Mouse (Mus musculus) neural tube, embryonic 14.5 days (tissue): Measurements from ENCODE around the gene Chrna10. TPM values are rescaled to one million over a fixed set of nuclear protein-coding genes. Genes with fewer than 3 reads are reported as not detected.

Source experiments
- ATAC-seq: fragments of 200-750 bp; cut with Nextera tagmentation; 2 replicates; pipeline ENCODE4 v1.8.0; 2017; ENCODE audit warnings: low read depth, mild to moderate bottlenecking, moderate TSS enrichment, moderate library complexity
- H3K27ac ChIP-seq: fragments of 300-500 bp; sonication (generic); 2 replicates; pipeline ENCODE4 v1.5.1; 2014; ENCODE audit warnings: low read depth, mild to moderate bottlenecking, control low read depth, low read length, moderate library complexity, mixed read lengths
- H3K27me3 ChIP-seq: fragments of 300-500 bp; sonication (generic); 2 replicates; pipeline ENCODE4 v1.6.1; 2014; ENCODE audit warnings: low read length; ENCODE audit not compliant: control insufficient read depth, insufficient read depth
- H3K36me3 ChIP-seq: fragments of 300-500 bp; sonication (generic); 2 replicates; pipeline ENCODE4 v1.6.1; 2014; ENCODE audit warnings: low read length, mixed read lengths; ENCODE audit not compliant: control insufficient read depth, insufficient read depth
- H3K4me1 ChIP-seq: fragments of 300-500 bp; sonication (generic); 2 replicates; pipeline ENCODE4 v1.6.1; 2014; ENCODE audit warnings: low read length; ENCODE audit not compliant: control insufficient read depth, insufficient read depth
- H3K4me2 ChIP-seq: fragments of 300-500 bp; sonication (generic); 2 replicates; pipeline ENCODE4 v1.6.1; 2014; ENCODE audit warnings: mild to moderate bottlenecking, low read depth, low read length, control low read depth
- H3K4me3 ChIP-seq: fragments of 300-500 bp; sonication (generic); 2 replicates; pipeline ENCODE4 v1.5.1; 2014; ENCODE audit warnings: low read depth, low read length, control low read depth, mixed read lengths
- H3K9ac ChIP-seq: fragments of 300-500 bp; sonication (generic); replicated peaks from 2 replicates; pipeline ENCODE4 v1.6.1; 2014; ENCODE audit warnings: low read depth, mild to moderate bottlenecking, control low read depth, low read length, mixed read lengths
- H3K9me3 ChIP-seq: fragments of 300-500 bp; sonication (generic); 2 replicates; pipeline ENCODE4 v1.6.1; 2016; ENCODE audit warnings: low read length; ENCODE audit not compliant: control insufficient read depth
- WGBS: fragments of 180-500 bp; shearing (Covaris S2); extraction: QIAGEN DNeasy Blood & Tissue Kit; methylation state at CpG from one replicate; pipeline ENCODE4 v1.1.7; 2014; 5-methylcytosine and 5-hydroxymethylcytosine counted together
- polyA plus RNA-seq: library from polyadenylated mRNA; unstranded; fragments of >200 nt; fragmentation: Nextera tagmentation; extraction: Ambion mirVana; gene quantifications from 2 replicates; pipeline ENCODE4 v1.2.1, GENCODE M21; 2014

The Chrna10 gene
- 0.21 TPM in 1 of 2 replicates, not detected in the other for polyA plus RNA-seq

DNA sequence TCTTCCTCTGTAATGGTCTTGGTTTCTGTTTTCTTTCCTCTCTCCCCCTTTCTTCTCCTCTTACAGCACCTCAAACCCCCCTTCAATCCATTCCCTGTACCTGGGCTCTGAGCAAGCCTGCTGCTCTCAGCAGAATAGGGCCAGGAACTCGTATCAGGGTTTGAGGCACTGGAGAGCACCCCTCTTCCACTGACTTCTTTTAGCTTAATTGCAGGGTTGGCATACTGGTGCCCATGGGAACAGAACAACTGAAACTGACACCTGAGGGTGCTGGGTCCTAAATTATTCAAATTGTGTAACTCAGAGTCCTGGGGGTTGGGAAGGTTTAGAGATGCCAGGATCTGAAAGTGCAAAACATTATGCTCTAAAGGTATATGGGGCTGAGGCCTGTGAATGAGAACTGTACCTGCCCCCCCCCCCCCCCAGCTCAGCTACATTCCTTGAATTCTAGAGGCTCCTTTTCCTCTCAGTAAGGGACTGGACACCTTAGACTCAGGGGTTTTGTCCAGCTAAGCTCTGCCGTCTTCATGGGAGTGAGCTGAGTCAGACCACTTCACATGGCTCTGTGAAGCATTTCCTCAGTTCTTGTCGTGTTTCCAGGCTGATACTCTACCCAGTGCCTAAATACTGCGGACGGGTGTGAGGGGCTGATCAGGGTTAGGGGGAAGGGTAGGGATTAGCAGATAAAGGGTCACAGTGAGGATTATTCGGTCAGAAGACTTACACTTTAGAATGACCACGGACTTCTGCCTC lies at the start of gene Chrna10:
Gene Chrna10 (minus strand): TSS at position 250 of the 753 bp plus-strand sequence.
- H3K4me1 ChIP-seq = no peaks in the 10 kb centered on the region
- WGBS = 66% methylated on average over 7 of the region's 7 CpGs
- H3K4me3 ChIP-seq = no peak within 1 kb of the TSS
- ATAC-seq = no peak
- H3K36me3 ChIP-seq = peaks cover 28% of the 10 kb centered on the region
- H3K4me2 ChIP-seq = no peak within 1 kb of the TSS
- no peak within 1 kb of the TSS for H3K27ac ChIP-seq
- no peak within 1 kb of the TSS for H3K9ac ChIP-seq
- no peaks in the 10 kb centered on the region for H3K9me3 ChIP-seq
- H3K27me3 ChIP-seq = no peaks in the 10 kb centered on the region

DNA sequence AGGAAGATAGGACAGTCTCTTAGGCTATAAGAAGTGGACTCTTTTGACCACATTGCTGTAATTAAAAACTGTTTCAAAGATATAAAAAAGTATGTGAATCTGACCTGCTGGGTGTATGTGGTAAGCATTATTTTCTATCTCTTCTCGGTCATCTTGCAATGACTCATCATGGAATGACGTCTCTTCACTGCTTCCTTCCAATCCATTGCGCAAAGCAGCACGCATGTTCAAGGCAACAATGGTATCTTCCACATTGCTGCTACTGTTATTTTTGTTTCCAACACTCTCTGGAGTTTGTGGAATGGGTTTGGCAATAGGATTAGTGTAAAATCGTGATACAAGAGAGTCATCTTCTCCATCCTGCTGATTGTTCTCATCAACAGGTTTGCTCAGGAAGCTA lies 37.1 kb upstream of the Chrna10 start:
- Histone ChIP-seq H3K9me3 (no peaks in the 10 kb centered on the region), H3K27ac (no peak overlapping the region), H3K4me3 (no peak overlapping the region), H3K9ac (no peak overlapping the region), H3K4me1 (no peaks in the 10 kb centered on the region), H3K4me2 (no peak overlapping the region), H3K27me3 (no peaks in the 10 kb centered on the region), H3K36me3 (peaks cover 42% of the 10 kb centered on the region)
- 97% methylated on average over 5 of the region's 5 CpGs for WGBS
- no peak for ATAC-seq

DNA sequence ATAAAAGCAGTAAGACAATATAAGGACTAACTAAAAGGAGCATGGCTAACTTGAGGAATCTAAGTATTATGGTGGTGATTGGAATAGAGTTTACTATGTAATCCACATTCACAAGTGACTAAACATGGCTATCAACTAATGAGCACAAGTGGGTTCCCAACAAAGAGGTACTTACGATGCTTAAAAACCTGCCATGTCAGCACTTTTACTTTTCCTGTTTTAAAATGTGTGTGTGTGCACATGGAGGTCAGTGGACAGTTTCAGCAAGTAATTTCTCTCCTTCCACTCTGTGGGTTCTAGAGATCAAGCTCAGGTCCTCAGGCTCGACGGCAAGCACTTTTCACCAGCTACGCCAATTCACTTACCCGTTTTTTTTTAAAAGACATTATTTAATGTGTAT lies 21.3 kb upstream of the Chrna10 start:
- H3K9ac ChIP-seq = no peak overlapping the region
- H3K4me3 ChIP-seq = no peak overlapping the region
- peaks cover 52% of the 10 kb centered on the region for H3K36me3 ChIP-seq
- no peaks in the 10 kb centered on the region for H3K4me1 ChIP-seq
- no peak overlapping the region for H3K4me2 ChIP-seq
- 97% methylated on average over 5 of the region's 5 CpGs for WGBS
- H3K27me3 ChIP-seq = no peaks in the 10 kb centered on the region
- H3K27ac ChIP-seq = no peak overlapping the region
- H3K9me3 ChIP-seq = no peaks in the 10 kb centered on the region
- ATAC-seq = no peak

DNA sequence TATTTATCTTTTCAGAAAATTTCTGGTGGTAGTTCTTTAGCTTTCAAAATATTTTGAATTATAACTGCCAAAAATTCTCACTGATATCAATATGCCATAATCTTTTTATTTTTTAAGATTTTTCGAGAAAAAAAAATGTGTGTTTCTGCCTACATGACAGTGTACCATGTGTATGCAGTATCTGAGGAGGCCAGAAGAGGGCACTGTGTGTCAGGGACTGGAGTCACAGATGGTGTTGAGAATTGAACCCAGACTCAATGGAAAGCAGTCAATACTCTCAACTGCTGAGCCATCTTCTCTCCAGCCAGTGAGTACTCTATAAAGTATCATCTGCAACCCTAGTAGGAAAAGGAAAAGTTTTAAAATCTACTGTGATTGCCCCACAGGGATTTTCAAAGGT lies 20.8 kb upstream of the Chrna10 start:
- no peak overlapping the region for H3K9ac ChIP-seq
- H3K36me3 ChIP-seq = peaks cover 54% of the 10 kb centered on the region
- no peaks in the 10 kb centered on the region for H3K9me3 ChIP-seq
- H3K4me2 ChIP-seq = no peak overlapping the region
- 95% methylated on average over 1 of the region's 1 CpGs for WGBS
- H3K4me1 ChIP-seq = no peaks in the 10 kb centered on the region
- no peak for ATAC-seq
- no peaks in the 10 kb centered on the region for H3K27me3 ChIP-seq
- no peak overlapping the region for H3K4me3 ChIP-seq
- H3K27ac ChIP-seq = no peak overlapping the region

DNA sequence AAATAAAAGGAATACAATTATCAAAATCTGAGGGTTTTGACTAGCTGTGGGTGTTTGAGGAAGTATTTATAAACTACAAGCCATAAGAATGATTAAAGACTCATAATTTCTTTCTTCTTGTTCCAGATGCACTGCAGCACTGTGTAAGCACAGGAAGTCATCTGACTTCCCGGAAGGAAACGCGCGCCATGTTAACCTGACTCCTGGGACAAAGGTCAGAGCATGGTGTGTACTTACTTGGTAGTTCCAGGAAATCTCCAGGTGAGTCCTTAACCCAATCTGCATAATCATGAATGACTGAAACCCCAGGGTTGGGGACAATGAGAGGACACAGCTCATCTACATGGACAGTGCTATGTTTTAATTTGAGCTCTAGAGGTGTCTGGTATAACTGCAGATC lies 15.8 kb upstream of the Chrna10 start:
- Histone ChIP-seq H3K27ac (no peak overlapping the region), H3K4me3 (no peak overlapping the region), H3K4me2 (no peak overlapping the region), H3K9me3 (no peaks in the 10 kb centered on the region), H3K27me3 (no peaks in the 10 kb centered on the region), H3K4me1 (no peaks in the 10 kb centered on the region), H3K9ac (no peak overlapping the region), H3K36me3 (peaks cover 74% of the 10 kb centered on the region)
- WGBS = 87% methylated on average over 4 of the region's 4 CpGs
- ATAC-seq = no peak

DNA sequence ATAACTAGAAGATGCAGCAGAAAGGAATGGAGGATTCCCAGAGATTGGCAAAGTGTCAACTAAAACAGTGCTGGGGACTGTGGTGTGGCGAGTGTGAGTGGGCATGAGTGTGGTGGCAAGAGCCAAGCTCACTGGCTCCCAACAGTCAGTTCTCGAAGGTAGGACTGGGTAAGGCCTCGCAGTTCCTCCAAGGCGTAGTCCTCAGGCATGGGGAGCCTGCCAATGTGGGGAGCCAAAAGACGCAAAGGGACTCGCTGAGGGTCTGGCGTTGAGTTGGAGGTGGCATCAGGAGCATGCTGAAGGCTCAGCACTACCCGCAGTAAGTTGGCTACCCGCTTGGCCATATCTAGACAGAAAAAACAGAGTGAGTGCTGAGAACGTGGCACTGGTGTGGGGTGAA lies 3.7 kb upstream of the Chrna10 start:
- Histone ChIP-seq H3K27ac (no peak overlapping the region), H3K4me2 (no peak overlapping the region), H3K9ac (no peak overlapping the region), H3K9me3 (no peaks in the 10 kb centered on the region), H3K4me1 (no peaks in the 10 kb centered on the region), H3K36me3 (peaks cover 63% of the 10 kb centered on the region), H3K27me3 (no peaks in the 10 kb centered on the region), H3K4me3 (no peak overlapping the region)
- no peak for ATAC-seq
- 98% methylated on average over 10 of the region's 10 CpGs for WGBS

DNA sequence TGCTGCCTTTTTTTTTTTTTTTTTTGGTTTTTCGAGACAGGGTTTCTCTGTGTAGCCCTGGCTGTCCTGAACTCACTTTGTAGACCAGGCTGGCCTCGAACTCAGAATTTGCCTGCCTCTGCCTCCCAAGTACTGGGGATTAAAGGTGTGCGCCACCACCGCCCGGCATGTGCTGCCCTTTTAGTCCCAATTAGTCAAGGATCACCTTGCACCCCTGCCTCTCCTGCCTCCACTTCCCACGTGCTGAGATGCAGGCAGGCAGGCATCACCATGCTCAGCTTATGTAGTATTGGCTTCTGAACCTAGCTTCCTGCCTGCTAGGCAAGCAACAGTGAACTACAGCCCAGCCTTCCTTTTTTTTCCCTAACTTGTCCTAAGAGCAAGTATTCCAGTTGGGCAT lies 754 bp upstream of the Chrna10 start:
- no peak overlapping the region for H3K27ac ChIP-seq
- H3K4me1 ChIP-seq = no peaks in the 10 kb centered on the region
- H3K4me3 ChIP-seq = no peak overlapping the region
- no peaks in the 10 kb centered on the region for H3K9me3 ChIP-seq
- ATAC-seq = no peak
- no peak overlapping the region for H3K9ac ChIP-seq
- no peaks in the 10 kb centered on the region for H3K27me3 ChIP-seq
- H3K36me3 ChIP-seq = peaks cover 35% of the 10 kb centered on the region
- 81% methylated on average over 6 of the region's 6 CpGs for WGBS
- no peak overlapping the region for H3K4me2 ChIP-seq

DNA sequence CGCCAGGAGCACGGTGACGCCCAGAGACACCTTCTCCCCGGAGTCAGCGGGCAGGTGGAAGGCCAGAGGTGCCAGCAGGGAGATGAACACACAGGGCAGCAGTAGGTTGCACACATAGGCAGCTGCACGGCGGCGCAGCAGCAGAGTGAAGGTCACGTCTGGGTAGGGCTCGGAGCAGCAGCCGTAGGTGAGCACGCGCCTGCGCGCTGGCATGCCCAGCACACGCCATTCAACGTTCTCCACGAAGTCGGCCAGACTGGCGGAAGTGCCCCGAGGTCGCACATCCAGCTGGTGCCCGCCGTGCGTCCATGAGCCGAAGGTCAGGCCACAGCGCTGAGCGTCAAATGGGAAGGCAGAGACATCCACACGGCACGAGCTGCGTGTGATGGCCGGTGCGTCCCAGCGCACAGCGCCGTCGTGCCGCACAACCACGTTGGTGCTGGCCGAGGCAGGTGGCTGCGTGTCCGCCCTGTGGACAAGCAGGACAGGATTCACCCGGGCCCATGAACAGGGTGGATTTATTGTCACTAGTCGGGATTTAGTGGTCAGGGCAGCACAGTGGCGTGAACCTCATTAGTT lies 3.4 kb downstream of the Chrna10 start:
- no peaks in the 10 kb centered on the region for H3K36me3 ChIP-seq
- no peaks in the 10 kb centered on the region for H3K27me3 ChIP-seq
- ATAC-seq = no peak
- H3K4me3 ChIP-seq = no peak overlapping the region
- no peaks in the 10 kb centered on the region for H3K4me1 ChIP-seq
- no peak overlapping the region for H3K4me2 ChIP-seq
- no peaks in the 10 kb centered on the region for H3K9me3 ChIP-seq
- no peak overlapping the region for H3K27ac ChIP-seq
- WGBS = 80% methylated on average over 45 of the region's 45 CpGs
- H3K9ac ChIP-seq = no peak overlapping the region

DNA sequence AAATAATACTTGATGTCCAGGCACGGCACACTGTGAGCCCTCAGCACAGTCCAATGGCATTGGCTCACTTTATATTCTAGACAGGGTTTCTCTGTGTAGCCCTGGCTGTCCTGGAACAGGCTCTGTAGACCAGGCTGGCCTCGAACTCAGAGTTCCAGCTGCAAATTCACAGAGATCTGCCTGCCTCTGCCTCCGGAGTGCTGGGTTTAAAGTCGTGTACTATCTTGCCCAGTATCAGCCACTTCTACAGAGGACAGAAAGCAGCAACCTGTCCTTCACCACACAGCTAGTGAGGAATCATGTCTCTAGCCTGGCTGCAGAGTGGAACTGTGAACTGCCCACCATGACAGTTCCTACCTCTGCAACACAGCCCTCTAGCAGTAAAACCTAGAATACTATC lies 6.9 kb downstream of the Chrna10 start:
- H3K9ac ChIP-seq = no peak overlapping the region
- H3K36me3 ChIP-seq = no peaks in the 10 kb centered on the region
- H3K4me3 ChIP-seq = no peak overlapping the region
- ATAC-seq = no peak
- no peak overlapping the region for H3K4me2 ChIP-seq
- 93% methylated on average over 4 of the region's 4 CpGs for WGBS
- no peak overlapping the region for H3K27ac ChIP-seq
- H3K9me3 ChIP-seq = no peaks in the 10 kb centered on the region
- H3K4me1 ChIP-seq = no peaks in the 10 kb centered on the region
- H3K27me3 ChIP-seq = no peaks in the 10 kb centered on the region
